ENCODE assay signal across 11 mouse cellular contexts in the genomic region with DNA sequence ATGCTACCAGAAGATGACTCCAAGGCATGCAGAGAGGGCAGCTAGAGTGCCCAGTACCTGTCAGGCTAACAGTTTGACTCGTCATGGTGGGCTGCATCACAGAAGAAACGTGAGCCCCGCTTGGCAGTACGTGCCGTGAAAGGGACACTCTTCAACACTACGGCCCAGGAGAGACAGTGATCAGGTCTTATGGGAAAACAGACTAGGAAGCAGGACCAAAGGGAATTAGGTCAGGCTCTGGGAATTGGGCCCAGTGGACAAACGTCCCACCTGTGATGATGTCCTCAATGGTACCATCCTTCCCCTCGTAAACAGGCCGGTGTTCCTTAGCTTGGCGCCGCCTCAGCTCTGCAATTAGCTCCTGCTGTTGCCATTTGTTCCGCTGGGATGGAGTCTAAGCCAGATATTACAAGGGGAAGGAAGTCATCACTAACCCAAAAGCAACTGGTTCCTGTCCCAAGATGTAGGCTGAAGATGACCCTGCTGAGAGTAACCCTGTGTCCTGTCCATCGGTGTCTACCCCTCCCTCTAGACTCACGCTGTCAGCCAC. TPM values are rescaled to one million over a fixed set of nuclear protein-coding genes. Genes with fewer than 3 reads are reported as not detected.
DNase-seq lines count a peak whose midpoint lies in the region; ATAC-seq and TF ChIP-seq lines count a peak whose summit lies in the region.
"Had no signal": no experiment of that assay in that cellular context is flagged by ENCODE, and none has a peak within 500 bp of the region (broad histone marks: within the 10 kb centered on the region; RNA-seq: fewer than 3 reads in every experiment).

No protein-coding gene starts in this region.

- no peak overlapping the region for H3ac ChIP-seq in myocyte (ENCODE audit: control insufficient read depth, insufficient read length)

- 94% methylated on average over 14 of the region's 14 CpGs for WGBS in forebrain, embryonic 14.5 days
- WGBS in forebrain, postnatal 0 days = 88% methylated on average over 14 of the region's 14 CpGs
- 89% methylated on average over 14 of the region's 14 CpGs for WGBS in forebrain, embryonic 15.5 days
- WGBS in forebrain, embryonic 11.5 days = 90% methylated on average over 14 of the region's 14 CpGs

- intact Hi-C loops in left cerebral cortex, adult 2 months (cut with DNase I) = loop anchor here (5.0 kb wide), 1 partner anchor 153 kb away; the partner anchor contains the start of gene Bcdin3d
- intact Hi-C loops in left cerebral cortex, postnatal 25 days (cut with DNase I) = loop anchor here (5.0 kb wide), 1 partner anchor 153 kb away; the partner anchor contains the start of gene Bcdin3d

- TF ChIP-seq CTCF in forebrain, postnatal 0 days (IDR thresholded peaks at IDR 0.05; ENCODE audit: low read depth) = no peak
- no peak for TF ChIP-seq CTCF in left cerebral cortex, adult 2 months (IDR thresholded peaks at IDR 0.05)
- no peak for TF ChIP-seq CTCF in cortical plate, adult 2 months (IDR thresholded peaks at IDR 0.05; ENCODE audit: extremely low read depth, insufficient read depth, low read length)

- H3K36me3 ChIP-seq in forebrain, embryonic 14.5 days (ENCODE audit: control insufficient read depth, insufficient read depth, low read length) = peaks cover 96% of the 10 kb centered on the region
- H3K36me3 ChIP-seq in forebrain, postnatal 0 days (ENCODE audit: insufficient read depth) = peaks cover 83% of the 10 kb centered on the region
- H3K36me3 ChIP-seq in myocyte (ENCODE audit: control insufficient read depth, insufficient read depth) = peaks cover 81% of the 10 kb centered on the region
- peaks cover 87% of the 10 kb centered on the region for H3K36me3 ChIP-seq in forebrain, embryonic 15.5 days
- peaks cover 12% of the 10 kb centered on the region; the same call in 1 of the 2 replicates for H3K36me3 ChIP-seq in forebrain, embryonic 11.5 days (ENCODE audit: control insufficient read depth, insufficient read depth, low read length)

- H3K27ac ChIP-seq in forebrain, embryonic 14.5 days (ENCODE audit: low read depth, low read length) = peak overlapping the region; percentile 14; the same call in 1 of the 2 replicates
- no peak overlapping the region for H3K27ac ChIP-seq in forebrain, postnatal 0 days (ENCODE audit: low read depth, low read length)
- H3K27ac ChIP-seq in left cerebral cortex, adult 2 months = peak overlapping the region; percentile 61
- H3K27ac ChIP-seq in cortical plate, adult 2 months (ENCODE audit: insufficient read depth, low read length) = peak overlapping the region; percentile 20; the same call in 1 of the 2 replicates
- H3K27ac ChIP-seq in forebrain, embryonic 15.5 days (replicated peaks) = no peak overlapping the region
- H3K27ac ChIP-seq in forebrain, embryonic 11.5 days (ENCODE audit: low read depth, low read length) = no peak overlapping the region

- H3K4me2 ChIP-seq in forebrain, embryonic 14.5 days (ENCODE audit: low read length) = no peak overlapping the region
- H3K4me2 ChIP-seq in forebrain, postnatal 0 days (ENCODE audit: low read depth) = no peak overlapping the region
- no peak overlapping the region for H3K4me2 ChIP-seq in myocyte (ENCODE audit: low read depth)
- no peak overlapping the region for H3K4me2 ChIP-seq in forebrain, embryonic 15.5 days (replicated peaks)
- H3K4me2 ChIP-seq in forebrain, embryonic 11.5 days (ENCODE audit: low read depth, low read length, severe bottlenecking) = no peak overlapping the region

- no peaks in the 10 kb centered on the region for H3K4me1 ChIP-seq in forebrain, embryonic 14.5 days (ENCODE audit: control insufficient read depth, insufficient read depth, low read length)
- no peaks in the 10 kb centered on the region for H3K4me1 ChIP-seq in forebrain, postnatal 0 days (ENCODE audit: insufficient read depth)
- H3K4me1 ChIP-seq in cortical plate, adult 2 months (ENCODE audit: control insufficient read depth, insufficient read depth, low read length) = peaks cover 3% of the 10 kb centered on the region; the same call in 1 of the 2 replicates
- no peaks in the 10 kb centered on the region for H3K4me1 ChIP-seq in forebrain, embryonic 15.5 days
- no peaks in the 10 kb centered on the region for H3K4me1 ChIP-seq in forebrain, embryonic 11.5 days (replicated peaks; ENCODE audit: control insufficient read depth, insufficient read depth, low read length)

- no peaks in the 10 kb centered on the region for H3K9me3 ChIP-seq in forebrain, embryonic 14.5 days (replicated peaks; ENCODE audit: control insufficient read depth, low read length)
- H3K9me3 ChIP-seq in forebrain, postnatal 0 days (ENCODE audit: low read length) = no peaks in the 10 kb centered on the region
- no peaks in the 10 kb centered on the region for H3K9me3 ChIP-seq in forebrain, embryonic 15.5 days
- H3K9me3 ChIP-seq in forebrain, embryonic 11.5 days (ENCODE audit: control insufficient read depth, low read length) = no peaks in the 10 kb centered on the region

- TF ChIP-seq POLR2A in cortical plate, adult 2 months (IDR thresholded peaks at IDR 0.05; ENCODE audit: extremely low read depth, insufficient read depth, low read length) = 0 out of 2 replicates have a peak, but pooled peaks have one; percentile 12
- peak; percentile 16 for TF ChIP-seq POLR2A in myocyte (IDR thresholded peaks at IDR 0.05; ENCODE audit: insufficient read length, low read depth)

- no peak overlapping the region for H3K9ac ChIP-seq in forebrain, embryonic 14.5 days (ENCODE audit: low read length)
- H3K9ac ChIP-seq in forebrain, postnatal 0 days = no peak overlapping the region
- H3K9ac ChIP-seq in forebrain, embryonic 15.5 days (replicated peaks) = no peak overlapping the region
- H3K9ac ChIP-seq in forebrain, embryonic 11.5 days (ENCODE audit: low read length) = no peak overlapping the region

- H3K4me3 ChIP-seq in forebrain, embryonic 14.5 days (ENCODE audit: low read depth, low read length) = no peak overlapping the region
- H3K4me3 ChIP-seq in forebrain, postnatal 0 days (ENCODE audit: low read depth, low read length) = no peak overlapping the region
- H3K4me3 ChIP-seq in left cerebral cortex, adult 2 months = no peak overlapping the region
- no peak overlapping the region for H3K4me3 ChIP-seq in cortical plate, adult 2 months (ENCODE audit: insufficient read depth, low read length)
- H3K4me3 ChIP-seq in myocyte = no peak overlapping the region
- no peak overlapping the region for H3K4me3 ChIP-seq in forebrain, embryonic 15.5 days
- no peak overlapping the region for H3K4me3 ChIP-seq in forebrain, embryonic 11.5 days (ENCODE audit: low read depth, low read length)

- H3K79me2 ChIP-seq in myocyte (ENCODE audit: control insufficient read depth, insufficient read depth) = no peaks in the 10 kb centered on the region

- ATAC-seq in forebrain, embryonic 14.5 days = no peak
- ATAC-seq in forebrain, postnatal 0 days = no peak
- ATAC-seq in forebrain, embryonic 15.5 days (replicated peaks) = no peak
- no peak for ATAC-seq in forebrain, embryonic 11.5 days (replicated peaks; ENCODE audit: low FRiP score)

- DNase-seq in forebrain, embryonic 14.5 days (ENCODE audit: low spot score) = no peak
- no peak for DNase-seq in forebrain, postnatal 0 days
- no peak for DNase-seq in left cerebral cortex, adult 2 months (ENCODE audit: extremely low spot score in 1 of 2, low spot score in 2 of 2)
- DNase-seq in left cerebral cortex, postnatal 25 days (ENCODE audit: low spot score in 2 of 2) = no peak
- DNase-seq in forebrain, embryonic 11.5 days (ENCODE audit: low spot score) = no peak
- DNase-seq: lung, adult 2 months had no signal

- no peaks in the 10 kb centered on the region for H3K27me3 ChIP-seq in forebrain, embryonic 14.5 days (replicated peaks; ENCODE audit: control insufficient read depth, insufficient read depth, low read length)
- H3K27me3 ChIP-seq in forebrain, postnatal 0 days (ENCODE audit: insufficient read depth, low read length) = no peaks in the 10 kb centered on the region
- H3K27me3 ChIP-seq in myocyte (ENCODE audit: control insufficient read depth, insufficient read depth, insufficient read length) = no peaks in the 10 kb centered on the region
- H3K27me3 ChIP-seq in forebrain, embryonic 15.5 days = no peaks in the 10 kb centered on the region
- H3K27me3 ChIP-seq in forebrain, embryonic 11.5 days (ENCODE audit: control insufficient read depth, insufficient read depth, low read length) = no peaks in the 10 kb centered on the region

RNA-seq across cellular contexts. Expression of gene Fam186b, which starts 23.2 kb away (rescaled TPM):
- polyA plus RNA-seq in forebrain, embryonic 14.5 days (2014; fragmentation: Nextera tagmentation; extraction: Ambion mirVana) = 0.11 and 0.52 TPM in 2 replicates
- 0.52 and 1.5 TPM in 2 replicates for total RNA-seq in forebrain, postnatal 0 days (2014; rRNA removed)
- polyA plus RNA-seq in forebrain, postnatal 0 days (2015; fragmentation: Nextera tagmentation; extraction: Ambion mirVana) = 0.58 and 0.85 TPM in 2 replicates
- total RNA-seq in left cerebral cortex, adult 2 months (2021) = 1 to 10 TPM; 1.3 to 1.8 TPM
- total RNA-seq in left cerebral cortex, postnatal 25 days (2021) = 1 to 10 TPM; 1.6 to 1.9 TPM
- polyA plus RNA-seq in cortical plate, adult 2 months (2012; rRNA removed) = 0.69 and 1.1 TPM in 2 replicates
- 0.06 TPM for polyA plus RNA-seq in myocyte (2012; fragmentation: generic; extraction: Trizol)
- polyA plus RNA-seq in forebrain, embryonic 15.5 days (2015; fragmentation: Nextera tagmentation; extraction: Ambion mirVana) = 0.23 and 0.31 TPM in 2 replicates
- polyA plus RNA-seq in forebrain, embryonic 11.5 days (2014; fragmentation: Nextera tagmentation; extraction: Ambion mirVana) = 0.15 and 0.36 TPM in 2 replicates
- total RNA-seq: gastrocnemius, postnatal 14 days; neutrophil, adult 5-6 weeks had no signal
- polyA plus RNA-seq: lung, adult 2 months had no signal

RNA-seq across cellular contexts. Expression of gene Prpf40b, which starts 24.0 kb away (rescaled TPM):
- polyA plus RNA-seq in forebrain, embryonic 14.5 days (2014; fragmentation: Nextera tagmentation; extraction: Ambion mirVana) = 57.2 and 81.8 TPM in 2 replicates
- 110 and 116 TPM in 2 replicates for total RNA-seq in forebrain, postnatal 0 days (2014; rRNA removed)
- polyA plus RNA-seq in forebrain, postnatal 0 days (2015; fragmentation: Nextera tagmentation; extraction: Ambion mirVana) = 69.1 and 89.7 TPM in 2 replicates
- 100 to 1,000 TPM; 111 to 119 TPM for total RNA-seq in left cerebral cortex, adult 2 months (2021)
- 10 to 100 TPM; 87.0 to 95.3 TPM for total RNA-seq in left cerebral cortex, postnatal 25 days (2021)
- polyA plus RNA-seq in cortical plate, adult 2 months (2012; rRNA removed) = 156 and 168 TPM in 2 replicates
- 59.7 TPM for polyA plus RNA-seq in myocyte (2012; fragmentation: generic; extraction: Trizol)
- 111 and 115 TPM in 2 replicates for polyA plus RNA-seq in forebrain, embryonic 15.5 days (2015; fragmentation: Nextera tagmentation; extraction: Ambion mirVana)
- polyA plus RNA-seq in forebrain, embryonic 11.5 days (2014; fragmentation: Nextera tagmentation; extraction: Ambion mirVana) = 62.4 and 69.0 TPM in 2 replicates

RNA-seq across cellular contexts. Expression of gene Fmnl3, which starts 51.3 kb away (rescaled TPM):
- 3.9 and 5.6 TPM in 2 replicates for polyA plus RNA-seq in forebrain, embryonic 14.5 days (2014; fragmentation: Nextera tagmentation; extraction: Ambion mirVana)
- total RNA-seq in forebrain, postnatal 0 days (2014; rRNA removed) = 11.2 and 14.2 TPM in 2 replicates
- polyA plus RNA-seq in forebrain, postnatal 0 days (2015; fragmentation: Nextera tagmentation; extraction: Ambion mirVana) = 7.3 and 8.6 TPM in 2 replicates
- total RNA-seq in left cerebral cortex, adult 2 months (2021) = 10 to 100 TPM in 1 of 2 experiments, 1 to 10 TPM in 1; 10.0 to 11.4 TPM
- total RNA-seq in left cerebral cortex, postnatal 25 days (2021) = 10 to 100 TPM in 1 of 2 experiments, 1 to 10 TPM in 1; 9.5 to 10.7 TPM
- 13.7 and 15.4 TPM in 2 replicates for polyA plus RNA-seq in cortical plate, adult 2 months (2012; rRNA removed)
- 62.6 TPM for polyA plus RNA-seq in myocyte (2012; fragmentation: generic; extraction: Trizol)
- polyA plus RNA-seq in forebrain, embryonic 15.5 days (2015; fragmentation: Nextera tagmentation; extraction: Ambion mirVana) = 9.9 and 10.2 TPM in 2 replicates
- 14.3 and 17.0 TPM in 2 replicates for polyA plus RNA-seq in forebrain, embryonic 11.5 days (2014; fragmentation: Nextera tagmentation; extraction: Ambion mirVana)

Comparison
In these comparisons a context has a peak if more than half of its experiments do, and no peak if none do; other contexts are left out.
1. H3K27ac ChIP-seq: peak in forebrain, embryonic 14.5 days (single experiment), left cerebral cortex, adult 2 months (single experiment) and cortical plate, adult 2 months (single experiment); none in forebrain, postnatal 0 days (single experiment), forebrain, embryonic 15.5 days (single experiment) and forebrain, embryonic 11.5 days (single experiment).